Mouse (Mus musculus): ENCODE results near the gene Popdc2.

- no peak for TF ChIP-seq CTCF (IDR thresholded peaks at IDR 0.05; ENCODE audit: extremely low read depth, insufficient read depth, insufficient read length, insufficient replicate concordance)
- TF ChIP-seq POLR2A (IDR thresholded peaks at IDR 0.05; ENCODE audit: low read depth, low read length) = no peak
Observed at GRCm38 (mm10) chr16:38395060-38395730, 33.2 kb downstream of the Popdc2 start.

Measured in spleen, adult 2 months (tissue).